Mouse (Mus musculus) liver, postnatal 0 days (tissue): Measurements from ENCODE around the gene Shroom1.

Experiments
- CTCF ChIP-seq: sonication (generic); IDR thresholded peaks from 2 replicates; pipeline ENCODE4 v1.5.1; 2016; ENCODE audit warnings: antibody characterized with exemption, low read depth
- EP300 ChIP-seq: IDR thresholded peaks from 2 replicates; pipeline ENCODE4 v1.6.1; 2016; ENCODE audit warnings: antibody characterized with exemption, low read depth, mild to moderate bottlenecking

DNA sequence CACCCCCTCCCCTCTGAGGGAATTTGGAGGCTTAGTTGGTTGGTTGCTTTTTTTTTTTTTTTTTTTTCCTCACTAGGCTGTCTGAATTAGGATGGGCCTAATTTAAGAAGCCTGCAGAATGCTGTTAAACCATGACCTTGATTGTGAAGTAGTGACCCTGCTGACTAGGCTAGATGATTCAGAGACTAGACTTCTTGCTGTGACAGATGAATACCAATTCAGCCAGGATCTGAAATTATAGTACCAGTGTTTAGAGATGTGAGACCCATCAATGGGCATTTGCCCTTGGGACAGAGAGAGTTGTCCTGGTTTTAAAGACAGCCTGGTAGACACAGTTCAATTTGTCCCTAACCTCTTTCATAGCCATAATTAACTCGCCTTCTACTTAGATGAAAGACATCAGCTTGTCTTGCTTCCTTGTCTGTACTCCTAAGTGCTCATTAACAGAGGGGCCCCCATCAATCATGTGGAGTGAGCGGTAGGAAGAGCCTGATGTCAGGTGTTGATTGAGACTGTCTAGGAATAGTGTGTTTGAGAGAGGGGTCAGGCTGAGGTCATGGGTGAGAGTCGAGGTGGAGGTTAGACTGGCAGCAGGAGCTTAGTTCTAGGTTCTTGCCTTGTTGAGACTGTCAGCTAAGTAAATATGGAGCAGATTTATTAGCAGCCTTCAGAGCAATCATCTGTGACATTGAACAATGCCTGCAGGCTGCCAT, 36.4 kb downstream of the Shroom1 start:
- TF ChIP-seq CTCF = no peak
- no peak for TF ChIP-seq EP300
